Mouse (Mus musculus): Measurements from ENCODE around the gene Srpk2. TPM values are rescaled to one million over a fixed set of nuclear protein-coding genes. Genes with fewer than 3 reads are reported as not detected.
"Not testable (repeated sequence)": the region's sequence is repeated elsewhere in the genome, so short reads cannot be mapped to it uniquely, and the experiment has no call there.

Srpk2 gene
- total RNA-seq, 4 experiments from 2014 or later, result 59.9 to 75.7 (median 66.8) TPM

GRCm38 (mm10) chr5:23672136-23672535 lies 12.3 kb downstream of the Srpk2 start:
- DNase-seq, result no peak

GRCm38 (mm10) chr5:23670880-23671279 lies 13.5 kb downstream of the Srpk2 start:
- no peak for DNase-seq

GRCm38 (mm10) chr5:23665906-23666305 lies 18.5 kb downstream of the Srpk2 start:
- DNase-seq, result no peak

GRCm38 (mm10) chr5:23661191-23661590 lies 23.2 kb downstream of the Srpk2 start:
- no peak for DNase-seq

- DNase-seq, result no peak
These were observed 26.4 kb downstream of the Srpk2 start for GRCm38 (mm10) chr5:23658017-23658416.

- DNase-seq, result no peak
These were observed 27.8 kb downstream of the Srpk2 start for GRCm38 (mm10) chr5:23656590-23656989.

GRCm38 (mm10) chr5:23655030-23655429 lies 29.4 kb downstream of the Srpk2 start:
- DNase-seq, result no peak

- no peak for DNase-seq
These were observed 32.1 kb downstream of the Srpk2 start for GRCm38 (mm10) chr5:23652326-23652725.

- DNase-seq, result no peak
These were observed 32.6 kb downstream of the Srpk2 start for GRCm38 (mm10) chr5:23651786-23652185.

GRCm38 (mm10) chr5:23650504-23650903 lies 33.9 kb downstream of the Srpk2 start:
- DNase-seq, result no peak

GRCm38 (mm10) chr5:23649246-23649645 lies 35.2 kb downstream of the Srpk2 start:
- no peak for DNase-seq

GRCm38 (mm10) chr5:23645671-23646070 lies 38.7 kb downstream of the Srpk2 start:
- no peak for DNase-seq

GRCm38 (mm10) chr5:23639193-23639592 lies 45.2 kb downstream of the Srpk2 start:
- DNase-seq, result not testable (repeated sequence)

GRCm38 (mm10) chr5:23638023-23638422 lies 46.4 kb downstream of the Srpk2 start:
- no peak for DNase-seq

- no peak for DNase-seq
These were observed 47.1 kb downstream of the Srpk2 start for GRCm38 (mm10) chr5:23637337-23637736.

GRCm38 (mm10) chr5:23631490-23631889 lies 52.9 kb downstream of the Srpk2 start:
- DNase-seq, result no peak

- DNase-seq, result no peak
These were observed 57.2 kb downstream of the Srpk2 start for GRCm38 (mm10) chr5:23627221-23627620.

GRCm38 (mm10) chr5:23626173-23626572 lies 58.2 kb downstream of the Srpk2 start:
- no peak for DNase-seq

GRCm38 (mm10) chr5:23620621-23621020 lies 63.8 kb downstream of the Srpk2 start:
- no peak for DNase-seq

GRCm38 (mm10) chr5:23618656-23619055 lies 65.8 kb downstream of the Srpk2 start:
- DNase-seq, result no peak

- DNase-seq, result no peak
These were observed 67.4 kb downstream of the Srpk2 start for GRCm38 (mm10) chr5:23617104-23617415.

GRCm38 (mm10) chr5:23616270-23617103 lies 67.9 kb downstream of the Srpk2 start:
- DNase-seq, result no peak

- no peak for DNase-seq
These were observed 68.7 kb downstream of the Srpk2 start for GRCm38 (mm10) chr5:23615586-23616269.

- no peak for DNase-seq
These were observed 71.6 kb downstream of the Srpk2 start for GRCm38 (mm10) chr5:23612856-23613255.
